Mouse (Mus musculus) liver, embryonic 16.5 days (tissue): ENCODE results near the gene Atp6v0b. TPM values are rescaled to one million over a fixed set of nuclear protein-coding genes. Genes with fewer than 3 reads are reported as not detected.
A peak's percentile ranks its signal among the peaks of the same experiment; 100 is the strongest.

Experiments
- ATAC-seq: fragments of 200-750 bp; cut with Nextera tagmentation; 2 replicates; pipeline ENCODE4 v1.8.0; 2017; ENCODE audit warnings: low read depth, mild to moderate bottlenecking, moderate number of reproducible peaks, moderate library complexity
- H3K27ac ChIP-seq: fragments of 300-500 bp; sonication (generic); 2 replicates; pipeline ENCODE4 v1.5.1; 2014; ENCODE audit warnings: mild to moderate bottlenecking, low read length
- H3K27me3 ChIP-seq: fragments of 300-500 bp; sonication (generic); 2 replicates; pipeline ENCODE4 v1.6.1; 2014; ENCODE audit warnings: low read depth, low read length, mixed read lengths; ENCODE audit not compliant: control insufficient read depth, insufficient read depth
- H3K36me3 ChIP-seq: fragments of 300-500 bp; sonication (generic); 2 replicates; pipeline ENCODE4 v1.6.1; 2014; ENCODE audit warnings: mild to moderate bottlenecking; ENCODE audit not compliant: control insufficient read depth, insufficient read depth
- H3K4me1 ChIP-seq: fragments of 300-500 bp; sonication (generic); 2 replicates; pipeline ENCODE4 v1.6.1; 2014; ENCODE audit warnings: low read depth, low read length, mixed read lengths; ENCODE audit not compliant: control insufficient read depth
- H3K4me2 ChIP-seq: fragments of 300-500 bp; sonication (generic); 2 replicates; pipeline ENCODE4 v1.6.1; 2014; ENCODE audit warnings: low read depth, low read length, mixed read lengths
- H3K4me3 ChIP-seq: fragments of 300-500 bp; sonication (generic); 2 replicates; pipeline ENCODE4 v1.5.1; 2014; ENCODE audit warnings: low read depth, mild to moderate bottlenecking, low read length
- H3K9ac ChIP-seq: fragments of 300-500 bp; sonication (generic); 2 replicates; pipeline ENCODE4 v1.6.1; 2014; ENCODE audit warnings: low read depth, low read length
- H3K9me3 ChIP-seq: fragments of 300-500 bp; sonication (generic); replicated peaks from 2 replicates; pipeline ENCODE4 v1.6.1; 2016; ENCODE audit warnings: low read length; ENCODE audit not compliant: control insufficient read depth
- WGBS: fragments of 180-500 bp; shearing (Covaris S2); extraction: QIAGEN DNeasy Blood & Tissue Kit; methylation state at CpG from one replicate; pipeline ENCODE4 v1.1.7; 2014; ENCODE audit not compliant: insufficient replicate concordance; 5-methylcytosine and 5-hydroxymethylcytosine counted together
- polyA plus RNA-seq: library from polyadenylated mRNA; unstranded; fragments of >200 nt; fragmentation: Nextera tagmentation; extraction: Ambion mirVana; gene quantifications from 2 replicates; pipeline ENCODE4 v1.2.1, GENCODE M21; 2015

The Atp6v0b gene
- polyA plus RNA-seq, 1 experiment from 2014 or later, result 165 TPM

GRCm38 (mm10) chr4:117855146-117855545, 32.0 kb downstream of the Atp6v0b start:
- Histone ChIP-seq H3K4me1 (peaks cover 10% of the 10 kb centered on the region), H3K27ac (no peak overlapping the region)

GRCm38 (mm10) chr4:117852152-117852868, 34.8 kb downstream of the Atp6v0b start:
- Histone ChIP-seq H3K4me2 (no peak overlapping the region), H3K9me3 (no peaks in the 10 kb centered on the region), H3K27me3 (no peaks in the 10 kb centered on the region), H3K27ac (no peak overlapping the region), H3K4me3 (no peak overlapping the region), H3K4me1 (no peaks in the 10 kb centered on the region; the same call in 1 of the 2 replicates), H3K9ac (no peak overlapping the region), H3K36me3 (peaks cover 68% of the 10 kb centered on the region)
- ATAC-seq, result 0 out of 2 replicates have a peak, but pooled peaks have one; percentile 17
- 87% methylated on average over 10 of the region's 10 CpGs for WGBS

More at GRCm38 (mm10) chr4:117855146-117855545, 32.0 kb downstream of the Atp6v0b start:
- Histone ChIP-seq H3K36me3 (peaks cover 71% of the 10 kb centered on the region), H3K4me2 (no peak overlapping the region), H3K4me3 (no peak overlapping the region), H3K27me3 (no peaks in the 10 kb centered on the region), H3K9me3 (no peaks in the 10 kb centered on the region), H3K9ac (no peak overlapping the region)
- WGBS, result 90% methylated on average over 9 of the region's 9 CpGs
- no peak for ATAC-seq

GRCm38 (mm10) chr4:117850871-117851270, 36.3 kb downstream of the Atp6v0b start:
- WGBS, result 82% methylated on average over 7 of the region's 7 CpGs
- Histone ChIP-seq H3K36me3 (peaks cover 68% of the 10 kb centered on the region), H3K9me3 (no peaks in the 10 kb centered on the region), H3K27me3 (no peaks in the 10 kb centered on the region), H3K4me3 (no peak overlapping the region), H3K4me2 (no peak overlapping the region), H3K27ac (no peak overlapping the region), H3K4me1 (no peaks in the 10 kb centered on the region; the same call in 1 of the 2 replicates), H3K9ac (no peak overlapping the region)
- no peak for ATAC-seq

- Histone ChIP-seq H3K9ac (no peak overlapping the region), H3K36me3 (peaks cover 70% of the 10 kb centered on the region), H3K27me3 (no peaks in the 10 kb centered on the region), H3K4me3 (no peak overlapping the region), H3K27ac (no peak overlapping the region), H3K9me3 (no peaks in the 10 kb centered on the region), H3K4me2 (no peak overlapping the region), H3K4me1 (no peaks in the 10 kb centered on the region; the same call in 1 of the 2 replicates)
- WGBS, result 90% methylated on average over 7 of the region's 7 CpGs
- no peak for ATAC-seq
Observed at GRCm38 (mm10) chr4:117850176-117850575, 37.0 kb downstream of the Atp6v0b start.

GRCm38 (mm10) chr4:117849506-117849905, 37.6 kb downstream of the Atp6v0b start:
- no peak overlapping the region for H3K4me3 ChIP-seq
- WGBS, result 82% methylated on average over 5 of the region's 5 CpGs
- H3K27me3 ChIP-seq, result no peaks in the 10 kb centered on the region
- H3K4me2 ChIP-seq, result no peak overlapping the region
- H3K36me3 ChIP-seq, result peaks cover 76% of the 10 kb centered on the region
- no peak for ATAC-seq
- H3K4me1 ChIP-seq, result no peaks in the 10 kb centered on the region; the same call in 1 of the 2 replicates
- no peak overlapping the region for H3K27ac ChIP-seq
- no peaks in the 10 kb centered on the region for H3K9me3 ChIP-seq
- H3K9ac ChIP-seq, result no peak overlapping the region

GRCm38 (mm10) chr4:117849063-117849462, 38.1 kb downstream of the Atp6v0b start:
- H3K27ac ChIP-seq, result no peak overlapping the region
- H3K4me1 ChIP-seq, result no peaks in the 10 kb centered on the region; the same call in 1 of the 2 replicates
- 67% methylated on average over 17 of the region's 17 CpGs for WGBS
- H3K4me3 ChIP-seq, result no peak overlapping the region
- H3K36me3 ChIP-seq, result peaks cover 79% of the 10 kb centered on the region
- no peak overlapping the region for H3K9ac ChIP-seq
- H3K9me3 ChIP-seq, result no peaks in the 10 kb centered on the region
- H3K27me3 ChIP-seq, result no peaks in the 10 kb centered on the region
- ATAC-seq, result no peak
- no peak overlapping the region for H3K4me2 ChIP-seq

- no peak overlapping the region for H3K9ac ChIP-seq
- H3K4me3 ChIP-seq, result no peak overlapping the region
- no peak for ATAC-seq
- no peak overlapping the region for H3K4me2 ChIP-seq
- 82% methylated on average over 2 of the region's 2 CpGs for WGBS
- H3K9me3 ChIP-seq, result no peaks in the 10 kb centered on the region
- H3K4me1 ChIP-seq, result no peaks in the 10 kb centered on the region; the same call in 1 of the 2 replicates
- H3K36me3 ChIP-seq, result peaks cover 87% of the 10 kb centered on the region
- no peaks in the 10 kb centered on the region for H3K27me3 ChIP-seq
- no peak overlapping the region for H3K27ac ChIP-seq
Observed at GRCm38 (mm10) chr4:117847011-117847410, 40.1 kb downstream of the Atp6v0b start.

GRCm38 (mm10) chr4:117846261-117846660, 40.9 kb downstream of the Atp6v0b start:
- H3K36me3 ChIP-seq, result peaks cover 83% of the 10 kb centered on the region
- no peak for ATAC-seq

GRCm38 (mm10) chr4:117845316-117845715, 41.8 kb downstream of the Atp6v0b start:
- ATAC-seq, result no peak
- no peaks in the 10 kb centered on the region for H3K27me3 ChIP-seq
- peaks cover 83% of the 10 kb centered on the region for H3K36me3 ChIP-seq
- no peaks in the 10 kb centered on the region for H3K9me3 ChIP-seq
- no peak overlapping the region for H3K27ac ChIP-seq
- H3K4me2 ChIP-seq, result no peak overlapping the region
- peaks cover 1% of the 10 kb centered on the region; the same call in 1 of the 2 replicates for H3K4me1 ChIP-seq
- H3K9ac ChIP-seq, result no peak overlapping the region
- WGBS, result 84% methylated on average over 11 of the region's 11 CpGs
- H3K4me3 ChIP-seq, result no peak overlapping the region

More at GRCm38 (mm10) chr4:117846261-117846660, 40.9 kb downstream of the Atp6v0b start:
- Histone ChIP-seq H3K4me1 (no peaks in the 10 kb centered on the region; the same call in 1 of the 2 replicates), H3K27me3 (no peaks in the 10 kb centered on the region), H3K27ac (no peak overlapping the region), H3K4me3 (no peak overlapping the region), H3K4me2 (no peak overlapping the region), H3K9me3 (no peaks in the 10 kb centered on the region), H3K9ac (no peak overlapping the region)
- WGBS, result 95% methylated on average over 4 of the region's 4 CpGs
